Mouse (Mus musculus): ENCODE measurements at regions not wholly inside any gene's neighbourhood (a gene's known extent, or its start where the extent isn't known, plus 50 kb on each side); places are given as distances from the start of the nearest gene placed in this dataset.

DNA sequence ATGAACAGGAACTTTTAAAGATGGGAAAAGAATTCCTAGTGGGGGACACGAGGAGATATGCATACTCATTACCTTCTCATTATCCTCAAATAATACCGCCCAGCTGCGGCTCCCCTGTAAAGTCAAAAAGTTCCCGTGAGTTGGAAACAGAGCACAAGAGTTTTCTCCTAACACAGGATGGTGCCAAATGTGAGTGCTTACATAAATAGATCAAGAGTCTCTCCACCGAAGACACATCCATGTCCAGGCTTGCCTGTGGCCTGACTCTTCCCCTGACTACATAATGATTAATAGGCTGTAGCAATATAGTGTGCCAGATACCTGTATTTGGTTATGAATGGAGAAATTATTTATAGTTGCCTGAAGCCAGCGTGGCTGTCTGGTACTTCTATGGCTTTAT lies 281.8 kb upstream of the Klf3 start:
- TF ChIP-seq TAL1 (IDR thresholded peaks at IDR 0.05; ENCODE audit: low read length) (no peak), GATA1 (IDR thresholded peaks at IDR 0.05; ENCODE audit: low read length) (no peak)

Data from erythroblast, embryonic 14.5 days (primary cell).